Mouse (Mus musculus) embryo, embryonic 9.5 days (tissue): ENCODE data around the gene Prkg1.

Source experiments
- DNase-seq: peaks from one replicate; pipeline ENCODE4 v3.0.0-alpha.2; 2017; ENCODE audit errors: extremely low spot score

The Prkg1 gene

GRCm38 (mm10) chr19:31743241-31744045 is 21.4 kb downstream of the Prkg1 start:
- no peak for DNase-seq

DNA sequence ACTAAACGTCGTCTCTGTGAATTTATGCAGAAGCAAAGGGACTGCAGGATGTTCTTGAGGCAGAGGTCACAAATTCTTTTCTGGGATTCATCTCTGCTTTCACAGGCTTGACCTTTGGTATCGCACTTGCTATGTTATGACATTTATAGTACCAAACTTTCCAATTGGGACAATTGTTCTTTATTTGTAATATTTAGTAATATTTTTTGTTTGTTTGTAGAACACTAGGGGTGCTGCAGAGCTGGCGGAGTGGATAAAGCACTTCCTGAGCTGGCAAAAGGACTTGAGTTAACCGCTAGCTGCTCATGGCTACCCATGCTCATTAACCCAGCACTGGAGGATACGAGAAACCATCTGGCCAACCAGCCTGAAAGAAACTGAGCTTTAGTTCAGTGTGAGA is 49.9 kb downstream of the Prkg1 start:
- DNase-seq = no peak

DNA sequence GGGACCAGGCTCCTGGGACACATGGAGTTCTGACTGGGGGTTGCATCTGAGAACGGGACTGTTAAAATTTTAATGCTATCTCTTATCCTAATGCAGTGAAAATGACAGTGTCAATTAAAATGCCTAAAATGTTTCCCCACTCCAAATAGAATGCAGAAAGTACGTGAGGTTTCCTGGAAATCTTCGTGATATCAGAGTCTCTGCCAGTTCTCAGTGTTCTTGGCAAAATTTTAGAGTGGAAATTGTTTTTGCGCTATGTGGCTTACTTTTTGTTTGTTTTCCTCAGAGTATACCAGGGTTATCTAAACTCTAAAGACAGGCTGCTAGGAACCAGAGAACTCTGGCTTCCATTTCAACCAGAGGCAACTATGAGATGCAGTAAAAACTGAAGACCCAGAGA is 50.4 kb downstream of the Prkg1 start:
- DNase-seq = no peak

DNA sequence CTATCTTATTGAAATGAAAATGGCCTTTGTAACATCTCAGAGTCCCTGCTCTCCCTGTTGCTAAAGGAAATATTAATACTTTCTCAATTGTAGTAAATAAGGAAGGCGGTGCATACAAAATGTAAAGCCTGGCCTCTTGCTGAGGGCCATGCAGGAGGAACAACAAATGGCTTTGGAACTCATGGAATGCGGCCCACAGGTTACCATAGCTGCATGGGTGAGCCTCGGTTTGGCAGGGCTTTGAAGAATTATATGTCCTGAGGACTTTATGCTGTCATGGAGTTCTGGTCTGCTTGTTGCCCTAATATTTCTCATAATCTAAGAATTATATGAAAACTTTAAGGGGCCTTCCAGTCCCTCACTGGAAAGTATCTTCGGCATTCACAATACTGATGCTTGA is 51.5 kb downstream of the Prkg1 start:
- DNase-seq = no peak

DNA sequence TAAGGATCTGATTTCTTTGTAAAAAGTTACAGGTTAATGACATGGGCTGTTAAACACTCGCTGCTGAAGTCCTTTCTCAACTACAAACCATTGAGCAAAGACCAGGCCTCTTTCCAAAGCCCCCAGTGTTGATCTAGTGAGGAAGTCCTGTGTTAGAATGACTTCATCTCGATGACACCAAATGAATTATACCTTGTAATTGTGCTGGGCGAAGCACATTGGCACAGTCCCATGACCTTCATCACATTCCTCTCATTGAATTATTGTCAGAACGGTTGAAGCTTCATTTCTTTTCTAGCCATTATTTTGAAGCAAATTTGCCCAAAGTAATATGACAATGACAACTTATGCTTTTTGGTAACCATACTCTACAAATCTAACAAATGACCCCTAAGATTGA is 54.5 kb downstream of the Prkg1 start:
- no peak for DNase-seq

DNA sequence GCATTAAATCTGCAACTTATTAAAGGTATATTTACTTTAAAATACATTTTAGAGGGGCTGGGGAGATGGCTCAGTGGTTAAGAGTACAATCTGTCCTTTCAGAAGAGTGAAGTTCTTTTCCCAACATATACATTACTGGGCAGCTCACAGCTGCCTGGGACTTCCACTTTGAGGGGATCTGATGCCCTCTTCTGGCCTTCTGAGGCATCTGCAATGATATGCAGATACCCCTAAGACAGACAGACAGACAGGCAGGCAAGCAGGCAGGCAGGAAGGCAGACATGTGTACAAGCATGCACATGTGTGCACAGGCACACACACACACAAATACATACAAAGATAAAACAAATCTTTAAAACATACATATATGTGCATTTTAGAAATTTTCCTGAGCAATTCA is 60.8 kb downstream of the Prkg1 start:
- no peak for DNase-seq

GRCm38 (mm10) chr19:31698916-31699315 is 65.9 kb downstream of the Prkg1 start:
- no peak for DNase-seq

- DNase-seq = no peak
Observed at GRCm38 (mm10) chr19:31680821-31681220, 84.0 kb downstream of the Prkg1 start.

DNA sequence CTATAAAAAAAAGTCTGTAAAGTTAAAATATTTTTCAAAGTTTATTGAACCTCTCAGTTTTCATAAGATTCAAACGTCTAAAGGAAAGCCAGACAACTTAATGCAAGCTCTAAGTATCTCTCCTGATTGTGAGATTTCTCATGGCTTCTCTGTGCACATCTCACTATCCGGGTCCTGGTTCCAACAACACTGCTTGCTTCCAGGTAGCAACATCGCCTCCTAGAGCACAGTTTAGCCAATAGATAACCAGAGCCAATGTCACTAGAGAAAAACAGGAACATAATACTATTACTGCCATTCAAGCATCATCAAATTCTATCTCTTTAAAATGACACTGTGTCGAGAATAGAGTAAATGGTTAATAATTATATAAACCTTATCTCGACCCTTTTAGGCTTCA is 86.5 kb downstream of the Prkg1 start:
- DNase-seq = no peak

- no peak for DNase-seq
Observed at GRCm38 (mm10) chr19:31671726-31672125, 93.1 kb downstream of the Prkg1 start.

- peak; percentile 13 for DNase-seq
Observed at GRCm38 (mm10) chr19:31665007-31665406, 99.8 kb downstream of the Prkg1 start.

DNA sequence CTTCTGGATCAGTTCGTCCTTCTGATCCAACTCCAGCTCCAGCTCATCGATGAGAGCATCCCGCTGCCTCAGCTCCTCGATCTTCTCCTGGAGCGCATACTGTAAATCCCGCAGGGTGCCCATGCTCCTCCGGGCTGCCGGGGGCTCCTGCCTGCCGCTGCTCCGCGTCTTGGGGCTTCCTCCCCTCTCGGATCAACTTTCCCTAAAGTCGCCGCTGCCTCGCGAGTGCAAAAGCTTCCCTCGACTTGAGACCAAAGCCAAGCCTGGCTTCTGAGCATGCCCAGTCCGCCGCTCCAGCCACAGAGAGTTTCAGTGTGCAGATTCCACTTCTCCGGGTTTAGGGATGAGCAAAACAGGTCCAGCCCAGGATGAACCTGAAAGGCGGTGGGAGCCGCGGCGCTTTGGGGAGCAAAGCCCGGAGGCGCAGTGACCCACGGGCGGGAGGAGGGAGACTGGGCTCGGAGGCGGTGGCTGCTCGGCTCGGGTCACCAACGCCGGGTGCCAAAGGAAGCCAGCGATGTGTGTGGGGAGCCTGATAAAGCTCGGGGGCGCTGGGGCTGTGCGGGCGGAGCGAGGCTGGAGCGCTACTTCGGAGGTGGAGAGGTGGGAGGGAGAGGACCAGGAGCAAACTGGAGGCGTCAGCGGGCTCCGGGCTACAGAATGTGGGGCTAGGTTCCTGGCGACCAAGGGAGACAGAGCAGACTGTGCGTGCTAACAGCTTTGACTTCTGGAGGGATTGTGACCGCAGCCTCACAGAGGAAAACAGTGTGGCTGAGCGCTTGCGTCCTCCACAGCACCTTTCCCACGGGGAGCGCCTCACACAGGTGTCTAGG is 100.5 kb downstream of the Prkg1 start:
- DNase-seq = peak; percentile 76

DNA sequence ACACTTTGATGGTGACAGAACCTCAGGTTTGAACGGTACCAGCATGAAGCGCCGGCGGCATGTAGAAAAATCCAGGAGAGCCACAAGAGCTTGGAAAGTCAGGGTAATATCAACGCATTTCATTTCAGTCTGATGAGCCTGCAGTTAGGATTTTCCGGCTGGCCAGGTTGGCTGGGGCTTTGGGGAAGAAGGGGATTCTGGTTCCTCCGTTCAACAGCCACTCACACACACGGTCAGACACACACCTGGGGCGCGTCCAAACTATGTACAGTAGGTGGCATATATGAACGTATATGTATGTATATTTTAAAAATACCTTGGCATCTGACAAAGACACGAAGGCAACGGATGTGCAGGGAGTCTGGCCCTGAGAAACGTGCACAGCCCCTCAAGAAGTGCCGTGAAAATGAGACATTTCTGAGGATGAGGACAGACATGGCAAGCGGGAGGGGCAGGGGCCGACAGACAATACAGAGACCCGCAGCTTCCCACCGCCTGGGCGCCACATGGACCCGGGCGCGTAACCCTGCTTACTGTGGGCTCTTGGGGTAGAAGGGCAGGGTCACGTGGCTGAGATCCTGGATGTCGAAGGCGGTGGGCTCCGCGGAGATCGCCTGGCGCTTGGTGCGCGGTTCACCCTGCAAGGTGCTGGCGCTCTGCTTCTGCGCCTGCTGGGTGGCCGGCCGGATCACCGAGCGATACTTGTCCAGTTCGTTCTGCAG is 101.2 kb downstream of the Prkg1 start:
- peak; percentile 69 for DNase-seq

DNA sequence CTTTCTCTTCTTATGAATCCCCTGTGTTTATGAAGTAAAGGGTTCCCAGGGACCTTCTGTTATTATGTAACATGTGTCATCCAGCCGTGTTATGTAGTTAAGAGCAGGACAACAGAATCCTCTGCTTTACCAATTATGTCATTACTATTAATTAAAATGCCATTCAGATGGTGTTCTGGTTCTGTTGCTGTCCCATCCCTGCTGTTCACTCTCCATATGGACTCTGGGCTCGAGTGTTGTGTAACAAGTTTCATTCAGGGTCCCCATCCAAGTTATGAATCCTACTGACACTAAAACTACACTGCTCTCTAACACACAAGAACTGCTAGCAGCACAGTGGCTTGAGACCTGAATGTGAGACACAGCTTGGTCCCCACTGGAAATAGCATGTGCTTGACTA is 102.0 kb downstream of the Prkg1 start:
- DNase-seq = no peak

- no peak for DNase-seq
Observed at GRCm38 (mm10) chr19:31658751-31659397, 106.0 kb downstream of the Prkg1 start.

- no peak for DNase-seq
Observed at GRCm38 (mm10) chr19:31656256-31656655, 108.6 kb downstream of the Prkg1 start.

GRCm38 (mm10) chr19:31655826-31656225 is 109.0 kb downstream of the Prkg1 start:
- DNase-seq = no peak

DNA sequence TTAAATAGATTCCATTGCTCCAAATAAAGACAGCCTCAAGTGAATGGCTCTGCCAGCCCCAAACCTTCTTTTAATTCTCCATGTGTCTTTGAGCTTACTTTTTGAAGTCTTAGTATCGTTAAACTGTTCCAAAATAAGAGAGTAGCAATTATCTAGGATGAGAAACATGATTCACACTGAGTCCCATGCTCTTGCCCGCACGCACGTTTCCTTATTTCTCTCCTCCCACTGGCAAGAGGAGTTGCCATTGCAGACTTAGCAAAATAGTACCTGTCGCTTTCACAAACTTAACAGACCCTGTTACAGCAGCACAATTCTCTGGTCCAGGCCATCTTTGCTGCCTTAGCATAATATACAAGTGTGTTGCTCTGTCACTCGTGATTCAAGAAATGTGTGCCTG is 110.8 kb downstream of the Prkg1 start:
- no peak for DNase-seq

GRCm38 (mm10) chr19:31650452-31650851 is 114.4 kb downstream of the Prkg1 start:
- DNase-seq = no peak

- DNase-seq = no peak
Observed at GRCm38 (mm10) chr19:31647492-31647891, 117.3 kb downstream of the Prkg1 start.

GRCm38 (mm10) chr19:31630899-31631869 is 133.6 kb downstream of the Prkg1 start:
- DNase-seq = no peak
